Mouse (Mus musculus) CH12.LX (cell line): ENCODE measurements at regions not wholly inside any gene's neighbourhood (a gene's known extent, or its start where the extent isn't known, plus 50 kb on each side); places are given as distances from the start of the nearest gene placed in this dataset.

Experiments
- DNase-seq: peaks from one replicate; pipeline ENCODE4 v3.0.0-alpha.2; 2013; ENCODE audit errors: extremely low read depth
- H3K27ac ChIP-seq: 2 replicates; pipeline ENCODE4 v1.5.1; 2012; ENCODE audit warnings: low read depth, mild to moderate bottlenecking, control low read depth, moderate library complexity; ENCODE audit not compliant: insufficient read depth
- H3K27me3 ChIP-seq: replicated peaks from 2 replicates; pipeline ENCODE3; 2012; ENCODE audit warnings: inconsistent platforms
- H3K36me3 ChIP-seq, 2 experiments: replicated peaks in 1 of 2; 2 replicates each; pipeline versions ENCODE3 to v1.6.1; 2012; ENCODE audit warnings: inconsistent platforms in 1 of 2, low read length in 1 of 2, mild to moderate bottlenecking in 1 of 2, mixed read lengths in 1 of 2, moderate library complexity in 1 of 2; ENCODE audit not compliant: control insufficient read depth in 1 of 2, insufficient read depth in 1 of 2
- H3K4me1 ChIP-seq, 2 experiments: 2 replicates each; pipeline ENCODE4 v1.6.1; 2012; ENCODE audit warnings: inconsistent platforms in 1 of 2, moderate library complexity in 1 of 2; ENCODE audit not compliant: insufficient read depth in 2 of 2, control insufficient read depth in 1 of 2
- H3K4me2 ChIP-seq: 2 replicates; pipeline ENCODE4 v1.6.1; 2012; ENCODE audit warnings: low read depth, mild to moderate bottlenecking, control low read depth; ENCODE audit not compliant: poor library complexity, insufficient read depth, severe bottlenecking
- H3K4me3 ChIP-seq, 3 experiments: fragments of 150-350 bp in 1 of 3; sonication (generic) in 1 of 3; replicated peaks in 1 of 3; 2 replicates each; pipeline versions ENCODE3 to v1.5.1; 2011 to 2012; ENCODE audit warnings: low read depth in 2 of 3, low read length in 2 of 3, mild to moderate bottlenecking in 2 of 3, moderate library complexity in 2 of 3, control low read depth in 1 of 3, improper control_type of control experiment in 1 of 3, inconsistent platforms in 1 of 3, mixed read lengths in 1 of 3; ENCODE audit not compliant: poor library complexity in 1 of 3
- H3K79me2 ChIP-seq: replicated peaks from 2 replicates; pipeline ENCODE4 v1.6.1; 2012; ENCODE audit warnings: mild to moderate bottlenecking, moderate library complexity; ENCODE audit not compliant: control insufficient read depth, poor library complexity, insufficient read depth, severe bottlenecking; ENCODE audit errors: extremely low read depth
- H3K9ac ChIP-seq: 2 replicates; pipeline ENCODE4 v1.6.1; 2012; ENCODE audit warnings: low read depth, mild to moderate bottlenecking, control low read depth, moderate library complexity; ENCODE audit not compliant: insufficient read depth
- H3K9me3 ChIP-seq: replicated peaks from 2 replicates; pipeline ENCODE3; 2012; ENCODE audit warnings: low read length, inconsistent platforms, mixed read lengths
- CHD2 ChIP-seq: IDR thresholded peaks from 2 replicates; pipeline ENCODE4 v1.6.1; 2011; ENCODE audit warnings: low read length, improper control_type of control experiment
- E2F4 ChIP-seq: IDR thresholded peaks from 2 replicates; pipeline ENCODE4 v1.6.1; 2011; ENCODE audit warnings: low read depth, low read length, improper control_type of control experiment; ENCODE audit not compliant: insufficient replicate concordance
- ELF1 ChIP-seq: IDR thresholded peaks from 2 replicates; pipeline ENCODE4 v1.6.1; 2014; ENCODE audit warnings: low read depth, mild to moderate bottlenecking, inconsistent platforms, low read length, improper control_type of control experiment
- ETS1 ChIP-seq: conservative IDR thresholded peaks from 2 replicates; pipeline ENCODE4 v1.6.1; 2012; ENCODE audit warnings: low read depth, mild to moderate bottlenecking, inconsistent platforms, low read length, improper control_type of control experiment, moderate library complexity
- HCFC1 ChIP-seq: IDR thresholded peaks from 2 replicates; pipeline ENCODE4 v1.6.1; 2012; ENCODE audit warnings: low read depth, mild to moderate bottlenecking, inconsistent platforms, low read length, improper control_type of control experiment
- JUN ChIP-seq: IDR thresholded peaks from 2 replicates; pipeline ENCODE4 v1.6.1; 2011; ENCODE audit warnings: low read depth, mild to moderate bottlenecking, low read length, improper control_type of control experiment, moderate library complexity; ENCODE audit not compliant: insufficient read depth
- JUND ChIP-seq: conservative IDR thresholded peaks from 2 replicates; pipeline ENCODE4 v1.6.1; 2011; ENCODE audit warnings: low read depth, low read length, improper control_type of control experiment
- KAT2A ChIP-seq: IDR thresholded peaks from 2 replicates; pipeline ENCODE4 v1.6.1; 2012; ENCODE audit warnings: low read length, improper control_type of control experiment, inconsistent platforms; ENCODE audit not compliant: insufficient replicate concordance
- MAFK ChIP-seq: IDR thresholded peaks from 2 replicates; pipeline ENCODE4 v1.6.1; 2011; ENCODE audit warnings: low read length, improper control_type of control experiment; ENCODE audit not compliant: insufficient replicate concordance
- MAZ ChIP-seq: IDR thresholded peaks from 2 replicates; pipeline ENCODE4 v1.6.1; 2012; ENCODE audit warnings: low read depth, mild to moderate bottlenecking, inconsistent platforms, low read length, improper control_type of control experiment, moderate library complexity
- MEF2A ChIP-seq: IDR thresholded peaks from 2 replicates; pipeline ENCODE4 v1.6.1; 2014; ENCODE audit warnings: low read depth, mild to moderate bottlenecking, inconsistent platforms, low read length, improper control_type of control experiment, borderline replicate concordance
- MXI1 ChIP-seq: IDR thresholded peaks from 2 replicates; pipeline ENCODE4 v1.6.1; 2011; ENCODE audit warnings: mild to moderate bottlenecking, low read depth, low read length, improper control_type of control experiment
- NRF1 ChIP-seq: IDR thresholded peaks from 2 replicates; pipeline ENCODE4 v1.6.1; 2014; ENCODE audit warnings: low read depth, mild to moderate bottlenecking, inconsistent platforms, low read length, improper control_type of control experiment, moderate library complexity
- PAX5 ChIP-seq: IDR thresholded peaks from 2 replicates; pipeline ENCODE4 v1.6.1; 2012; ENCODE audit warnings: low read length, inconsistent platforms, mixed read lengths
- POLR2A ChIP-seq: IDR thresholded peaks from 2 replicates; pipeline ENCODE4 v1.6.1; 2011; ENCODE audit warnings: low read depth, mild to moderate bottlenecking, improper control_type of control experiment, low read length
- POLR2AphosphoS2 ChIP-seq: IDR thresholded peaks from 2 replicates; pipeline ENCODE4 v1.6.1; 2011; ENCODE audit warnings: low read depth, low read length, improper control_type of control experiment
- RCOR1 ChIP-seq: conservative IDR thresholded peaks from 2 replicates; pipeline ENCODE4 v1.6.1; 2012; ENCODE audit warnings: low read depth, mild to moderate bottlenecking, inconsistent platforms, low read length, improper control_type of control experiment
- ZNF384 ChIP-seq: IDR thresholded peaks from 2 replicates; pipeline ENCODE4 v1.6.1; 2012; ENCODE audit warnings: low read depth, low read length, improper control_type of control experiment, inconsistent platforms
- dilution Hi-C: fragments of 300-500 bp; cut with MboI; formaldehyde crosslinking; loops from 2 replicates; pipeline ENCODE4 v1.14.3; 2020; ENCODE audit warnings: low sequenced_read_pairs; ENCODE audit not compliant: extremely low pct_unique_long_range_greater_than_20kb, extremely low pct_ligation_motif_present
- in situ Hi-C: fragments of 300-500 bp; cut with MboI; formaldehyde crosslinking; loops from 3 replicates; pipeline ENCODE4 v1.14.3; 2019; ENCODE audit warnings: low sequenced_read_pairs, low pct_ligation_motif_present, low pct_unique_long_range_greater_than_20kb, mixed read lengths

DNA sequence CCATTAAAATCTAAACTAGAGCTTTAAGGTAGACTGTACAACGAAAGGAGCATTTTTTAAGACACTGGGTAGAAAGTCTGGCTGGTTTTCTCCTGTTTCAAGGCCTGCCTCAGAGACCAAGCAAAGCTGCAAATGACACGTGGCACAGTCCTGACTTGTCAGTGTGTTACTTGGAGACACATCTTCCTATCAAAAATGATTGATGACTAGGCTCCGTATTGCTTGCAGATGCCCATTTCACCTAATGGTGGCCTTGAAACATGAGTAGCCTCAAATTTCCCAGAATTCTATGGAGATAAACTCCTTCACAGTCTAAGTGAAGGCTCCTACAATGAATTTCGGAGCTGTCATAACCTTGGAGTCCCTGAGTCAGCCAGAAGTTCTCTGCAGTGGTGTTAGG is 62.0 kb upstream of the Nxpe4 start:
- Histone ChIP-seq H3K27ac (no peak overlapping the region), H3K79me2 (no peaks in the 10 kb centered on the region), H3K9me3 (no peaks in the 10 kb centered on the region), H3K4me2 (no peak overlapping the region), H3K9ac (no peak overlapping the region), H3K4me3 (no peak overlapping the region), H3K36me3 (no peaks in the 10 kb centered on the region), H3K4me1 (peaks cover 0 to 3% of the 10 kb centered on the region in 2 experiments; a peak in 1 of 4 replicates), H3K27me3 (peaks cover 8% of the 10 kb centered on the region)
- TF ChIP-seq MAZ (no peak), CHD2 (no peak), JUN (no peak), NRF1 (no peak), E2F4 (no peak)
- in situ Hi-C loops = no loop called here
- no peak for DNase-seq
- dilution Hi-C loops = no loop called here

DNA sequence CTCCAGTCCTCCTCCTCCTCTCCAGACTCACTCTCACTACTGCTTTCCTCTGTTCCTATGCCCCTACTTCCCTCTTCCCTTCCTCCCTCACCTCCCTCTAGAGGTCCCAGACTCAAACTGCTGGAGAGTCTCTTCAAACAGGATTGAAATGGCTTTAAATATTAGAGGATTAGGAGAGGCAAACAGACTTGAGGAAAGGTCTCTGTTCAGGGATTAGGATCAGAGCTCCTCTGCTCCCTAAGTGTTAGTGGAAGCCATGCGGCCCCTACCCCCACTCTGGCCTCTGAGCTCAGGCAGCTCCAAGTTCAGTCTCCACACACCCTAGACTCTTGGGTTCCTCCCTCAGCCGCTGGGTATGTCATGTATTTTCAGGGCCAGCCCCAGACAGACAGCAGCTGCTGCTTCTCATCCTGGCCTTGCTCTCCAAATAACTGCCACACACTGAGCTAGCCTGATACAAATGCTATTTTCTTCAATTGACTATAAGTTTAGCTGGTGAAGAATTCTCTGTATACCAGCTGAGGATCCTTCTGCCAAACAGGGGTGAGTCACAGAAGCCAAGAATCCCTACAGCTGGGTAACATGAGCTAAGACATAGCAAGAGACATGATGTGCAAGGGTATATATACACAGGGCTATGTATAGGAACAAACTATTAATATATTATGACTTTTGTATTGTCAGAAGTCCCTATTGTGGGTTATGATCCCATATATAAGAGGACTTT is 55.2 kb upstream of the Nxpe4 start:
- H3K27ac ChIP-seq = no peak overlapping the region
- dilution Hi-C loops = no loop called here
- in situ Hi-C loops = no loop called here
- H3K9ac ChIP-seq = no peak overlapping the region
- peaks cover 0 to 1% of the 10 kb centered on the region in 2 experiments; a peak in 1 of 4 replicates for H3K4me1 ChIP-seq
- H3K36me3 ChIP-seq = no peaks in the 10 kb centered on the region
- H3K4me2 ChIP-seq = no peak overlapping the region
- no peaks in the 10 kb centered on the region for H3K9me3 ChIP-seq
- H3K27me3 ChIP-seq = peaks cover 7% of the 10 kb centered on the region
- DNase-seq = no peak
- H3K4me3 ChIP-seq = no peak overlapping the region
- TF ChIP-seq HCFC1 (no peak), MEF2A (no peak), RCOR1 (no peak), JUN (no peak), MAFK (no peak), KAT2A (no peak), E2F4 (no peak), ZNF384 (no peak), NRF1 (no peak), ETS1 (no peak), POLR2AphosphoS2 (no peak), ELF1 (no peak), JUND (no peak), PAX5 (no peak), MAZ (no peak), MXI1 (no peak), POLR2A (no peak)
- TF ChIP-seq, all 38 proteins: peak for 0
- H3K79me2 ChIP-seq = no peaks in the 10 kb centered on the region
